Mouse (Mus musculus) small intestine, adult 2 months (tissue): Measurements from ENCODE around the gene Sema4f.
A peak's percentile ranks its signal among the peaks of the same experiment; 100 is the strongest.

ENCODE experiments used
- CTCF ChIP-seq: fragments of 200-500 bp; IDR thresholded peaks from 2 replicates; pipeline ENCODE4 v1.5.1; 2012; ENCODE audit warnings: low read depth, mild to moderate bottlenecking, control low read depth, inconsistent platforms, low read length, moderate library complexity, mixed read lengths; ENCODE audit not compliant: insufficient replicate concordance, insufficient read length; ENCODE audit errors: extremely low read depth
- POLR2A ChIP-seq: fragments of 200-500 bp; IDR thresholded peaks from 2 replicates; pipeline ENCODE4 v1.6.1; 2012; ENCODE audit warnings: low read depth, mild to moderate bottlenecking, control low read depth, inconsistent platforms, low read length, moderate library complexity

DNA sequence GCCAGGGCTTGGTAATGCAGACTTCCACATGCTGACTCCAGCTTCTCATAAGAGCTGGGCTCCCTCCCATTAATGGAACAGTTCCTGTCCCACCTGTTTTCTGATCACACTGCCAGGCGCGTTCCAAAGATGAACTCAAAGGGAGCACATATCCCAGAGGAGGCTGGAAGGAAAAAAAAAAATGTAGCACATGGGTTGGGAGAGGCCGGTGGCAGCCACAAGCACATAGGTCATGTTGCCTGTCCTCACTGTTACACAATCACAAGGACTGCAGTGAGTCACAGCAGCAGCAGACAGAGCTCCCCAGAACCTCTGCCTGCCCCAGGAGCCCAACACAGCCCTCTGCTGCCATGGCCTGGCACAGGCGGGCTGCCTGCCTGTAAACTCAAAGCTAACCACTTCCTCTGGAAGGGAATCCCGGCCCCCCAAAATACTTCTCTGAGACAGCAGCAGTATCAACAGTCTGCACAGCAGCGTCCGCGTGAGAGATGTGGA lies 76.1 kb downstream of the Sema4f start:
- TF ChIP-seq CTCF, result peak; percentile 19; the same call in 1 of the 2 replicates
- no peak for TF ChIP-seq POLR2A
